Comparison of ENCODE assay signal across 9 mouse cellular contexts in genomic region chr11:80906456-80906855, GRCm38 (mm10). TPM values are rescaled to one million over a fixed set of nuclear protein-coding genes. Genes with fewer than 3 reads are reported as not detected.
A peak's percentile ranks its signal among the peaks of the same experiment; 100 is the strongest.
DNase-seq lines count a peak whose midpoint lies in the region; ATAC-seq and TF ChIP-seq lines count a peak whose summit lies in the region.
"Had no signal": no experiment of that assay in that cellular context is flagged by ENCODE, and none has a peak within 500 bp of the region (broad histone marks: within the 10 kb centered on the region; RNA-seq: fewer than 3 reads in every experiment).

No protein-coding gene starts in this region.

- no peak overlapping the region for H3K4me3 ChIP-seq in hindbrain, embryonic 11.5 days (ENCODE audit: low read depth, low read length)
- no peak overlapping the region for H3K4me3 ChIP-seq in hindbrain, embryonic 13.5 days
- H3K4me3 ChIP-seq in ES-E14 (ENCODE audit: insufficient read depth in 1 of 2, low read depth in 1 of 2, low read length in 2 of 2, poor library complexity in 1 of 2, severe bottlenecking in 1 of 2), result no peak overlapping the region
- H3K4me3 ChIP-seq in cerebellum, adult 2 months (replicated peaks; ENCODE audit: insufficient read depth, low read depth, low read length), result no peak overlapping the region

- H3K27me3 ChIP-seq in hindbrain, embryonic 11.5 days (ENCODE audit: control insufficient read depth, insufficient read depth, low read length), result no peaks in the 10 kb centered on the region
- H3K27me3 ChIP-seq in hindbrain, embryonic 13.5 days, result no peaks in the 10 kb centered on the region
- H3K27me3 ChIP-seq in cerebellum, adult 2 months (ENCODE audit: control insufficient read depth, insufficient read depth, low read length), result no peaks in the 10 kb centered on the region

- in situ Hi-C loops in ES-E14 (cut with MboI; ENCODE audit: low sequenced_read_pairs in 2 of 2, unreplicated experiment in 2 of 2), result no loop called here

- H3K27ac ChIP-seq in hindbrain, embryonic 11.5 days (ENCODE audit: low read depth, low read length), result no peak overlapping the region
- H3K27ac ChIP-seq in hindbrain, embryonic 13.5 days, result no peak overlapping the region
- no peak overlapping the region for H3K27ac ChIP-seq in ES-E14 (ENCODE audit: insufficient read depth, low read depth, low read length, poor library complexity, severe bottlenecking)
- no peak overlapping the region for H3K27ac ChIP-seq in cerebellum, adult 2 months (ENCODE audit: insufficient read depth, low read length)

- H3K36me3 ChIP-seq in hindbrain, embryonic 11.5 days (ENCODE audit: control insufficient read depth, insufficient read depth, low read length), result no peaks in the 10 kb centered on the region
- H3K36me3 ChIP-seq in hindbrain, embryonic 13.5 days, result no peaks in the 10 kb centered on the region
- H3K36me3 ChIP-seq in ES-E14 (ENCODE audit: control insufficient read depth, insufficient read depth, low read length, poor library complexity, severe bottlenecking), result no peaks in the 10 kb centered on the region

- DNase-seq in hindbrain, embryonic 11.5 days (ENCODE audit: low spot score), result peak; percentile 78
- DNase-seq in ES-E14 (ENCODE audit: low read depth, low spot score), result peak; percentile 37
- DNase-seq in cerebellum, adult 2 months, result peak; percentile 64 to 71
- peak; percentile 65 for DNase-seq in gastrocnemius, postnatal 10 days
- peak; percentile 44 to 47 for DNase-seq in layer of hippocampus, postnatal 36 days
- DNase-seq in ovary, postnatal 36 days (ENCODE audit: low spot score), result peak; percentile 41

- H3K9me3 ChIP-seq in hindbrain, embryonic 11.5 days (ENCODE audit: control insufficient read depth, low read length), result no peaks in the 10 kb centered on the region
- H3K9me3 ChIP-seq in hindbrain, embryonic 13.5 days, result no peaks in the 10 kb centered on the region
- H3K9me3 ChIP-seq in ES-E14 (ENCODE audit: control insufficient read depth, insufficient read depth, low read depth, low read length), result no peaks in the 10 kb centered on the region

- peak; percentile 87 for TF ChIP-seq CTCF in cerebellum, adult 2 months (IDR thresholded peaks at IDR 0.05; ENCODE audit: borderline replicate concordance, insufficient read depth, low read depth, low read length)

- WGBS in hindbrain, embryonic 11.5 days, result 45% methylated on average over 4 of the region's 4 CpGs
- 40% methylated on average over 4 of the region's 4 CpGs for WGBS in hindbrain, embryonic 13.5 days
- WGBS in cerebellum, adult 2 months, result 45% methylated on average over 4 of the region's 4 CpGs

- no peak overlapping the region for H3K9ac ChIP-seq in hindbrain, embryonic 11.5 days (ENCODE audit: low read depth, low read length)
- no peak overlapping the region for H3K9ac ChIP-seq in hindbrain, embryonic 13.5 days
- no peak overlapping the region for H3K9ac ChIP-seq in ES-E14 (ENCODE audit: insufficient read depth, low read depth, low read length, poor library complexity, severe bottlenecking)

- no peak overlapping the region for H3K4me2 ChIP-seq in hindbrain, embryonic 11.5 days (replicated peaks; ENCODE audit: low read depth, low read length)
- no peak overlapping the region for H3K4me2 ChIP-seq in hindbrain, embryonic 13.5 days

- no peaks in the 10 kb centered on the region for H3K4me1 ChIP-seq in hindbrain, embryonic 11.5 days (replicated peaks; ENCODE audit: control insufficient read depth, insufficient read depth, low read length)
- H3K4me1 ChIP-seq in hindbrain, embryonic 13.5 days (replicated peaks), result 0 out of 2 replicates have a peak, but pooled peaks cover 10% of the 10 kb centered on the region
- H3K4me1 ChIP-seq in ES-E14 (ENCODE audit: control insufficient read depth in 2 of 2, insufficient read depth in 2 of 2, low read length in 2 of 2, poor library complexity in 1 of 2), result no peaks in the 10 kb centered on the region
- no peaks in the 10 kb centered on the region; the same call in 1 of the 2 replicates for H3K4me1 ChIP-seq in cerebellum, adult 2 months (ENCODE audit: control insufficient read depth, insufficient read depth, low read length)

- no peak for ATAC-seq in hindbrain, embryonic 11.5 days (ENCODE audit: low FRiP score)
- no peak for ATAC-seq in hindbrain, embryonic 13.5 days (ENCODE audit: low FRiP score)
- ATAC-seq in granulocyte monocyte progenitor cell, adult 5-6 weeks (replicated peaks; ENCODE audit: poor library complexity, severe bottlenecking), result no peak

- no peak for TF ChIP-seq POLR2A in cerebellum, adult 2 months (IDR thresholded peaks at IDR 0.05; ENCODE audit: borderline replicate concordance, insufficient read depth, low read length)

TF ChIP-seq in ES-E14, 5 proteins besides CTCF, POLR2A, EP300 and RAD21:
- no peak for TF ChIP-seq ZC3H11A (IDR thresholded peaks at IDR 0.05; ENCODE audit: borderline replicate concordance, low read depth, low read length)
- TF ChIP-seq MAFK (IDR thresholded peaks at IDR 0.05; ENCODE audit: insufficient read depth, low read depth, low read length), result no peak
- no peak for TF ChIP-seq HCFC1 (IDR thresholded peaks at IDR 0.05; ENCODE audit: borderline replicate concordance, insufficient read depth, low read length)
- no peak for TF ChIP-seq CHD2 (IDR thresholded peaks at IDR 0.05; ENCODE audit: low read depth, low read length)
- TF ChIP-seq ZNF384 (IDR thresholded peaks at IDR 0.05; ENCODE audit: low read depth, low read length), result no peak

RNA-seq across cellular contexts. Expression of gene Spaca3, which starts 48.3 kb away (rescaled TPM):
- polyA plus RNA-seq in hindbrain, embryonic 11.5 days (2014; fragmentation: Nextera tagmentation; extraction: Ambion mirVana), result not detected in 2 replicates
- not detected in 2 replicates for polyA plus RNA-seq in hindbrain, embryonic 13.5 days (2015; fragmentation: Nextera tagmentation; extraction: Ambion mirVana)
- total RNA-seq in ES-E14 (2012; rRNA removed), result not detected in 2 replicates
- not detected in 2 replicates for polyA plus RNA-seq in cerebellum, adult 2 months (2012; rRNA removed)
- total RNA-seq in gastrocnemius, postnatal 10 days (2021), result not detected
- not detected for total RNA-seq in layer of hippocampus, postnatal 36 days (2021)
- not detected in 2 replicates for total RNA-seq in granulocyte monocyte progenitor cell, adult 5-6 weeks (2014; fragmentation: Nextera tagmentation)
- total RNA-seq in granulocyte monocyte progenitor cell, adult 5-6 weeks (2017), result not detected in 2 replicates
- polyA plus RNA-seq: liver, embryonic 16.5 days had no signal
